In the genomic region with DNA sequence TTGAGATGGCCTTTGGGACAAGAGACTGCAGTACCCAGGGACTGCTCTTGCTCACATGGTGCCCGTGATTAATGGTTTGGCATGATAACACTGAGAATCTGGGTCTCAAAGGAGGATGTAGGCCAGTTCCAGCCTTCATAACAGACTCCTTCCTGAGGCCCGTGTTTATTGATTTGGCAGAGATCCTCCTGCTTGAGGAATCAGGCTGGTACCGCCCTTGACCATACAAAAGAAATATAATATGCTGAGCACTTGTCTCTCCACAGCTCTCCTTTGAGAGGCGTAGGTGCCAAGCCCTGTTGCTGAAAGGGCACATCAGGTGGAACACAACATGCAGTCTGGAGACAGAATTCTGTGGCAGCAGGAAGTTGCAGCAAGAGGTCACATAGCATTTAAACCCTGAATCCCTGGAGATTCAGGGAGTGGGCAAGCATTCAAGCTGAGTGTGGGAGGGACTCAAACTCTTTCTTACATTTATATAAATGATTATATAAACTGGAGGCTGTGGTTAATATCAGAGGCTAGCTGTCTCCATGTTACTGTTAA, we compare ENCODE assay signal across 8 mouse cellular contexts. TPM values are rescaled to one million over a fixed set of nuclear protein-coding genes. Genes with fewer than 3 reads are reported as not detected.
A peak's percentile ranks its signal among the peaks of the same experiment; 100 is the strongest.
DNase-seq lines count a peak whose midpoint lies in the region; ATAC-seq and TF ChIP-seq lines count a peak whose summit lies in the region.

No protein-coding gene starts in this region.

- peak overlapping the region; percentile 41 for H3K9ac ChIP-seq in embryonic facial prominence, embryonic 13.5 days
- no peak overlapping the region for H3K9ac ChIP-seq in midbrain, embryonic 15.5 days

- peaks cover 37% of the 10 kb centered on the region for H3K4me1 ChIP-seq in embryonic facial prominence, embryonic 13.5 days
- peaks cover 26% of the 10 kb centered on the region for H3K4me1 ChIP-seq in limb, embryonic 10.5 days
- H3K4me1 ChIP-seq in midbrain, embryonic 15.5 days, result peaks cover 42% of the 10 kb centered on the region

- intact Hi-C loops in gastrocnemius, adult 2 months (cut with DNase I), result no loop called here
- intact Hi-C loops in gastrocnemius, postnatal 36 days (cut with DNase I), result no loop called here
- intact Hi-C loops in heart, postnatal 25 days (cut with DNase I), result loop anchor here (5.0 kb wide), 1 partner anchor 36 kb away; the partner anchor contains the start of gene Gnaq

- H3K9me3 ChIP-seq in embryonic facial prominence, embryonic 13.5 days, result no peaks in the 10 kb centered on the region
- H3K9me3 ChIP-seq in limb, embryonic 10.5 days (replicated peaks), result no peaks in the 10 kb centered on the region
- H3K9me3 ChIP-seq in midbrain, embryonic 15.5 days, result no peaks in the 10 kb centered on the region

- 29% methylated on average over 4 of the region's 4 CpGs for WGBS in embryonic facial prominence, embryonic 13.5 days
- 68% methylated on average over 4 of the region's 4 CpGs for WGBS in limb, embryonic 10.5 days
- 17% methylated on average over 4 of the region's 4 CpGs for WGBS in midbrain, embryonic 15.5 days

- peak overlapping the region; percentile 79 for H3K27ac ChIP-seq in gastrocnemius, adult 2 months
- peak overlapping the region; percentile 62 for H3K27ac ChIP-seq in embryonic facial prominence, embryonic 13.5 days
- H3K27ac ChIP-seq in limb, embryonic 10.5 days, result peak overlapping the region; percentile 74
- peak overlapping the region; percentile 68 for H3K27ac ChIP-seq in midbrain, embryonic 15.5 days

- TF ChIP-seq CTCF in gastrocnemius, adult 2 months (IDR thresholded peaks at IDR 0.05), result no peak

- no peak overlapping the region; the same call in 1 of the 2 replicates for H3K4me3 ChIP-seq in gastrocnemius, adult 2 months
- no peak overlapping the region for H3K4me3 ChIP-seq in embryonic facial prominence, embryonic 13.5 days
- no peak overlapping the region for H3K4me3 ChIP-seq in limb, embryonic 10.5 days
- no peak overlapping the region for H3K4me3 ChIP-seq in midbrain, embryonic 15.5 days

- H3K27me3 ChIP-seq in embryonic facial prominence, embryonic 13.5 days, result no peaks in the 10 kb centered on the region
- H3K27me3 ChIP-seq in limb, embryonic 10.5 days (ENCODE audit: low read depth, poor library complexity, severe bottlenecking), result no peaks in the 10 kb centered on the region
- no peaks in the 10 kb centered on the region for H3K27me3 ChIP-seq in midbrain, embryonic 15.5 days (replicated peaks)

- peak; percentile 58 for DNase-seq in gastrocnemius, adult 2 months
- no peak for DNase-seq in gastrocnemius, postnatal 36 days
- DNase-seq in heart, postnatal 25 days (ENCODE audit: low spot score), result peak; percentile 11
- no peak for DNase-seq in limb, embryonic 10.5 days (ENCODE audit: low spot score)
- DNase-seq in ovary, postnatal 36 days (ENCODE audit: low spot score), result no peak
- DNase-seq in right cerebral cortex, postnatal 25 days, result no peak

- H3K36me3 ChIP-seq in embryonic facial prominence, embryonic 13.5 days, result 0 out of 2 replicates have a peak, but pooled peaks cover 4% of the 10 kb centered on the region
- H3K36me3 ChIP-seq in limb, embryonic 10.5 days, result no peaks in the 10 kb centered on the region
- H3K36me3 ChIP-seq in midbrain, embryonic 15.5 days (replicated peaks), result no peaks in the 10 kb centered on the region

- ATAC-seq in embryonic facial prominence, embryonic 13.5 days (ENCODE audit: insufficient number of reproducible peaks, insufficient read depth, low FRiP score, low TSS enrichment, low read depth), result no peak
- ATAC-seq in midbrain, embryonic 15.5 days (replicated peaks), result peak; percentile 26; the same call in 1 of the 2 replicates

- no peak overlapping the region for H3K4me2 ChIP-seq in embryonic facial prominence, embryonic 13.5 days
- no peak overlapping the region for H3K4me2 ChIP-seq in midbrain, embryonic 15.5 days

RNA-seq across cellular contexts. Expression of gene Gnaq, which starts 36.1 kb away (rescaled TPM):
- 10 to 100 TPM; 12.2 to 15.7 TPM for total RNA-seq in gastrocnemius, adult 2 months (2021)
- 10 to 100 TPM; 10.3 to 11.3 TPM for total RNA-seq in gastrocnemius, postnatal 36 days (2021)
- 29.9 and 34.6 TPM in 2 replicates for polyA plus RNA-seq in embryonic facial prominence, embryonic 13.5 days (2015; fragmentation: Nextera tagmentation; extraction: Ambion mirVana)
- total RNA-seq in heart, postnatal 25 days (2021), result 10 to 100 TPM; 24.9 to 25.8 TPM
- 16.8 and 19.6 TPM in 2 replicates for polyA plus RNA-seq in limb, embryonic 10.5 days (2016; fragmentation: Nextera tagmentation; extraction: Ambion mirVana)
- 105 and 109 TPM in 2 replicates for polyA plus RNA-seq in midbrain, embryonic 15.5 days (2015; fragmentation: Nextera tagmentation; extraction: Ambion mirVana)

Comparison
In these comparisons a context has a peak if more than half of its experiments do, and no peak if none do; other contexts are left out.
1. DNase-seq: peak in gastrocnemius, adult 2 months (single experiment) and heart, postnatal 25 days (single experiment); none in gastrocnemius, postnatal 36 days (0 of 2), limb, embryonic 10.5 days (single experiment), ovary, postnatal 36 days (single experiment) and right cerebral cortex, postnatal 25 days (single experiment).
2. Peak in every context shown above with its lines, with median percentiles within 50 percentile points of each other: H3K27ac ChIP-seq.